Mouse (Mus musculus): ENCODE results near the gene Gm17581.

The Gm17581 gene

DNA sequence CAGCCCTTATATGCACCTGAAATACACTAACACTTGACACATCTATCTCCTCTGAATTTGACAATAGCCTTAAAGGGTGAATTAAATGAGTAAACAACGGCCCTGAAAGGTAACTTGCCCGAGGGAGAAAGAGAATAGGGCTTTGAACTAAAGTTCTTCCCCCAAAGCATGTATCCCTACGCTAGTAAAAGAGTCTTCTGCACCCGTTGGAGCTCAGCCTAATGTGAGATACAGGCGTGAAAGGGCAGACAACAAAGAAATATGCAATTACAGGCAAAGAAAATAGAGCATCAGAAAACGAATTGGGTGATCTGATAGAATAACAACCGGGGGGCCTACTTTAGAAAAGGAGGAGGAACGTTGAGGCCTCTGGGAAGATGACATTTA lies 44.3 kb downstream of the Gm17581 start:
- DNase-seq (ENCODE audit: low read depth, low spot score) = no peak

DNA sequence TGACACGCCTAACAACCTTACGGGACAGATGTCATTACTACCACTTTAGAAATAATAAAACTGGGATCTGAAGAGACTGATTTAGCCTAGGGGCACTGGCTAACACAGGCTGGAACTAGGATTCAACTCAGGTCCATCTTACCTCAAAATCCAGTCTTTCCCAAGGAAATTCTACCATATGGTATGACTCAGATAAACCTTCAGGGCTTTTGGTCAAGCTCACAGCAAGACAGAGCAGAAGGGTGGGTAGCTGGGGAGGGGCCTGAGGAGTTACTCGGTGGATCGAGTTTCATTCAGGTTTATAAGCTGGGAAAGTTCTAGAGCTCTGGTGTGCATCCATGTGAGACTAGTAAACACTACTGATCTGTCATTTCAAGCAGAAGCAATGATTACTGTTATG lies 46.5 kb downstream of the Gm17581 start:
- DNase-seq (ENCODE audit: low read depth, low spot score) = no peak

DNA sequence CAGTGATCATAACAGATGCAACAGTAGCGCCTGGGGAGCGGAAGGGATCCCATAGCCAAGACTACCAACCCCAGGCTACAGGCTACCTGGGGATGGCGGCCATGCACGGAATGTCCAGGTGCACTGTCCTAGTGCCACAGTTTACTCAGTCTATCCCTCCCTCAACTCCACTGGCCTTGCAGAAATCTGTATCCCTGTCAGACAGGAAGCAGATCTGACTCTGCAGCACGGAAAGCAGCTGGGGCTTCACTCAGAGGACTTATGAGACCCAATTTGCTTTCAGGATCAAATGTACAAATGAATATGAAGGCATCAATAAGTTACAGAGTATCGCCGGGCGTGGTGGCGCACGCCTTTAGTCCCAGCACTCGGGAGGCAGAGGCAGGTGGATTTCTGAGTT lies 47.9 kb downstream of the Gm17581 start:
- DNase-seq (ENCODE audit: low read depth, low spot score) = no peak

DNA sequence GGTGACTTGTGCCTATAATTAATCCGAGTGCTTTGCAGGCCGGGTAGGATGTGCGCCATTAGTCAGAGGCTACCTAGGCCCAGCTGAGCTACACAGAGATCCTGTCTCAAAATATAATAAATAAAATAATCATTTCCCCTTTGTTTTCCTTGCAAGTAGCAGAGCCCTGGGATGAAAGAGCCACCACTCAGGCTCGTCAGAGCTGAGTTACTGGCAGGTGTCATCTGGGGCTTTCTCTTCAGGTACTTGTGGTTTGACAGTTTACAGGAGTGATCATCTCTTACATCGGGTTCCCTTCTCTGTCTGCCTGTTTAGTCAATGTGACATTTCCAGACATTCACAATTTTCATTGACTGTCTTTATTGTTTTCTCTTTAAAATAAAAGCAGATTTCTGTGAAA lies 49.1 kb downstream of the Gm17581 start:
- DNase-seq (ENCODE audit: low read depth, low spot score) = no peak

Data from telencephalon, adult 2 months (tissue).